Mouse (Mus musculus) embryo, embryonic 10 days (tissue): ENCODE measurements around the gene Hspg2.

ENCODE experiments used
- DNase-seq: peaks from one replicate; pipeline ENCODE4 v3.0.0-alpha.2; 2015; ENCODE audit warnings: low spot score

Hspg2 gene

GRCm38 (mm10) chr4:137502183-137502582 lies 33.6 kb downstream of the Hspg2 start:
- no peak for DNase-seq

- DNase-seq = no peak
Observed at GRCm38 (mm10) chr4:137502801-137503200, 34.2 kb downstream of the Hspg2 start.

DNA sequence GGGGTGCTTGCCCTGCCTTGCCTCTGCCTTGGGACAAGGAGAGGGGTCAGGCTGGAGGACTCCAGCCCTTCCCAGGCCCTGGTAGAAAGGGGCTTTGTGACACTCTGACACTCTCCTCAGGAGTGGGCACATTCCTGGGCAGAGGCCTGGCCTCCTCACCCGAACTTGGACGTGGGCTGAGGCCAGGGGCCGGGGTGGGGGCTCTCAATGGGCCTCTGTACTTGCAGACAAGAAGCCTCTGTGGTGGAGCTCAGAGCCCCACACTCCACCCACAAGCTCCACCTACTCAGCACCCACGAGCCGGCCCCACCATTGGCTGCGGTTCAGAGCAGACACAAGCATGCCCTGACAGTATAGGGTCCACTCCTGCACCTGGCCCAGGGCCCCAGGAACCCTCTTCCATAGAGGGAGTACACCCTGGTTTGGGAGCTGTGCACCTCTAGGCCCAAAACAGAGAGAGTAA lies 35.0 kb downstream of the Hspg2 start:
- DNase-seq = no peak

DNA sequence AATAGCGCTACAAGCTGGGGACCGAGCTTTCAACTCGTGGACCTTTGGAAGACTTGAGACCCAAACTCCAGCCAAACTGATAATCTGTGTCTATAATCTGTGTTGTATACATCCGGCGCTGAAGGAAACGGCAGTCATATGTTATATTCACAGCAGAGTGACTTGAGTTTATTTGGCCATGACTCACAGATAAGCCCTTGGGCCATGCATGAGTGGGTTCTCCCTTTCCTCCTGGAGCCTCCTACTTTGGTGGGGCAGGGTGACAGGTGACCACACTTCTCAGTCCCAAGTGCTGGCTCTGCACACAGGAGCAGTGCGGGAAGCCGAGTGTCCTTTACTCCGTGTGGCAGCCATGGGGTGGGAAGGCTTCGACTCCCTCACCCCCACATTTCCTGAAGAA lies 38.1 kb downstream of the Hspg2 start:
- DNase-seq = no peak

- no peak for DNase-seq
Observed at GRCm38 (mm10) chr4:137509528-137509927, 41.0 kb downstream of the Hspg2 start.

DNA sequence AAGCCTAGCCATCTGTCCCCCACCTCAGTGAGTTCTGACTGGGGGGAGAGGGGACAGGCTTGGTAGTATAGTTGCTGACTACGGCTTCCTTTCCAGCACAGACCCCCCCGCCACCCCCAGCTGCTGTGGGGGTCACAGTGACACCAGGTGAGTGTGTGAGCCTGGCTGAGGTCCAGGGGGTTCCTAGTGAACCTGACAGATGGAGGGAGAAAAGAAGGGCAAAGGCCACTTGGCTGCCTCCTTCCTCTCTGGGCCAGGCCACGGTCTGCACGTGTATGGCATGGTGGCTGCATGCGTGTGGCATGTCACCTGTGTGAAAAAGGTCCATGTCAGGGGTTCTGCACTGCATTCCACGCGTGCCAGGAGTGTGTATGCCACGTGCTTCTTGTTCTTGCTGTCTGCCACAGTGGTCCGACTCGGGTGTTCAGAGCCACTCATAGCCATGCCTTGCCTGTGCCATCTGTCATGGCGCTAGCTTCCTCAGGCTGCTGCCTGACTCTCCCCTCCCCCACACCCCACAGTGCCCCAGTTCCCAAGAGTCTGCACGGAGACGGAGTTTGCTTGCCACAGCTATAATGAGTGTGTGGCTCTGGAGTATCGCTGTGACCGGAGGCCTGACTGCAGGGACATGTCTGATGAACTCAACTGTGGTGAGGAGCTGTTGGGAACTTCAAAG lies 41.6 kb downstream of the Hspg2 start:
- no peak for DNase-seq

GRCm38 (mm10) chr4:137512897-137513296 lies 44.3 kb downstream of the Hspg2 start:
- DNase-seq = no peak

DNA sequence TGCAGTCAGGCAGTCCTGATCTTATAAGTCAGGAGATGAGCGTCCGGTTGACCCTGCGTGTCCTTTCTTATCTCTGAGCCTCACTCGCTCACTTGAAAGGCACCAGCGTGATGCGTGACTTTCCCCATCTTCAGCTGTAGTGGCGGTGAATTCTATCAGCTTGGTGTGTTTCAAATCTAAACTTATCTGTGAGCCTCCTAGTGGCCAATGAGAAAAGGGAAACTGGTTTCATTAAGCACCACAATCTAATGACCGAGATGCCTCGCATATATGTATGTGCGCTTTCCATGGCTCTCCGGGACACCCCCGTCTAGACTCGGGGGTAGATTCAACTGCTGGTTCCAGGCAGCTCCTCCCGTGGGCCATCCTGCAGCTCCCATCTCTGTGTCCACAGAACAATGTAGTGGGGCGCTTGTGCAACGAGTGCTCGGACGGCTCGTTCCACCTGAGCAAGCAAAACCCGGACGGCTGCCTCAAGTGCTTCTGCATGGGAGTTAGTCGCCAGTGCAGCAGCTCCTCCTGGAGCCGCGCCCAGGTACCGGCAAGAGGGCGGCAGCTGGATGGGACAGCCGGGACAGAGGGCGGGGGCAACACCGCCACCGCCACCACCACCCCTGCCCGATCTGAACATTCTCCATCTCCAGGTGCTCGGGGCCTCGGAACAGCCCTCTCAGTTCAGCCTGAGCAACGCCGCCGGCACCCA lies 49.6 kb downstream of the Hspg2 start:
- DNase-seq = no peak

GRCm38 (mm10) chr4:137518746-137519145 lies 50.2 kb downstream of the Hspg2 start:
- DNase-seq = no peak

- DNase-seq = no peak
Observed at GRCm38 (mm10) chr4:137520346-137520745, 51.8 kb downstream of the Hspg2 start.

DNA sequence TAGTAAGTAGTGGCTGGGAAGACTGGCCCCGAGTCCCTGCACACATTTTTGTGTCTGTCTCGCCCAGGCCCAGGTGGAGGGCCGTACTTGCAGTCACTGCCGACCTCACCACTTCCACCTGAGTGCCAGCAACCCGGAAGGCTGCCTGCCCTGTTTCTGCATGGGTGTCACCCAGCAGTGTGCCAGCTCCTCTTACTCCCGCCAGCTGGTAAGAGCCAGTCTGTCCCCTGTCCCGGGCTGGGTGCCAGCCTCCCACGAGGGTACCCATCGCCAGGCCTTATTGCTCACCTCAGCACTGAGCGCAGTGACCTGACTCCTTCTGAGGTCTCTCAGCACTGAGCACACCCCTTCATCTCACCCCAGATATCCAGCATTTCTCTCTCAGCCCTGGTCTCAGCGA lies 53.4 kb downstream of the Hspg2 start:
- DNase-seq = no peak

GRCm38 (mm10) chr4:137525426-137525825 lies 56.9 kb downstream of the Hspg2 start:
- no peak for DNase-seq

DNA sequence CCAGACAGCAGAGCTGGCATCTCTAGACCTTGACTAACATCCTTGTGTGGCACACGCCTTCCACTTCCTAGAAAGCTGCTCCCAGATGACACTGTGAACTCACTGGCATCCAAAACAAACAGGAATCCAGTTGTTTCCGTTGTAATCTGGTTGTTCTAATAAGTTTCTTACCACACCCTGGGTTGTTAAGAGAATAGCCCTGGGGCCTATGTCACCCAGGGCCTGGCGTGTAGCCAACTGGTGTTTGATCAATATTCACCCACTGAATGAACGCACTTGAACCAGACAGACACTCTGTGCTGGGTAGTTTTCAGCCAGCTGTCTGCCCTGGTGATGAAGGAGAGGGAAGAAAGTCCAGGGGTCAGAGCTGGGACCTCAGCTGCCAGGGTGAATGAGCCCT lies 58.8 kb downstream of the Hspg2 start:
- no peak for DNase-seq

GRCm38 (mm10) chr4:137527872-137528271 lies 59.3 kb downstream of the Hspg2 start:
- DNase-seq = no peak

- no peak for DNase-seq
Observed at GRCm38 (mm10) chr4:137540356-137540755, 71.8 kb downstream of the Hspg2 start.

DNA sequence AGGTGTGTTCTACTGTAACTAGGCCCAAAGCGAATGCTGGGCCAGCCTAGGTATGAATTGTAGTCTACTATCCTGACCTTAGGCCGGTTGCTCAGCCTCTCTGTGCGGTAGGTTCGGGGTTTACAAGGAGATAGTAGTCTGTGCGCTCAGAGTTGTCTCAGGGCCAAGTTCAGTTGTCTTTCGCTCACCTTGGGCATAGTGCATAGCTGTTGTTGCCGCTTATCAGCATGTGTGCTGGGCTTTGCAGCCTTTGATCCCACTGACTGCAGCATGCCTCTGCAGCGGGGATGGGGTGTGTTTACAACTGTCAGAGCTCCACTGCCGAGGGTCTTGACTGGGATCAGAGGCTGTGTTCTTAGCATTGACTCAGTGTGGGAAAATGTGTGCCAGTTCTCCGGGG lies 74.4 kb downstream of the Hspg2 start:
- no peak for DNase-seq

DNA sequence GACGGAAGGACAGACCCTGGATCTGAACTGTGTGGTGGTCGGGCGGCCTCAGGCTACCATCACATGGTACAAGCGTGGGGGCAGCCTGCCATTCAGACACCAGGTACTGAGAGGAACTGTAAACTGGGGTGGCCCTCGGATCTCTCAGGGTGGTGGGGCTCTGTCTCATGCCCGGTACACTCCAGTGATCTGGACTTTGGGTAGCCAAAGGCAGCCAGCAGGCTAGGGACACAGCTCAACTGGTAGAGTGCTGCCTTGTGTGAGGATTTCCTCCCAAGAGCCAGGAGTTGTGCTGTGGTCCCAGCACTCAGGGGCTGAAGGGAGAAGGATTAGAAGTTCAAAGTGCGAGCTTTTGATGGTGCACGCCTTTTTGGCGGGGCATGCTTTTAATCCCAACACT lies 77.0 kb downstream of the Hspg2 start:
- no peak for DNase-seq

DNA sequence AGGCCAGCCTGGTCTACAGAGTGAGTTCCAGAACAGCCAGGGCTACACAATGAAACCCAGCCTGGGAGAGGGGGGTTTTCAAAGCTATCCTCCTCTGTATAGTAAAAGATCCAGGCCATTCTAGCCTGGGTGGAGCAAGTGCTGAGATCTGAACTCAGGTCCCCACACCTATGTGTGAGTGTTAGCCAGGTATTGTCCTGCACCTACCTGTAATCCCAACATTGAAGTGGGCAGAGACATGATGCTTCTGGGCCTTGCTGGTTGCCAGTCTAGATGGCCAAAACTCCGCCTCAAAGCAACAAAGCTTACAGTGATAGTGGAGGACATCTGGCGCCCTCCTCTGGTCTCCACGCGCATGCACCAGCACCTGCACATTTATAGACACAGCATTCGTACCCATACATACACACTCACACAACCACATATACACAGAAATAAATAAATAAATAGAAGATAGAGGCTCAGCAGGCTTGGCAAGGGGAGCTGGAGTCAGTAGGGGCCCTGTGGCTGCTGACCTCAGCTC lies 77.5 kb downstream of the Hspg2 start:
- peak; percentile 76 for DNase-seq

- no peak for DNase-seq
Observed at GRCm38 (mm10) chr4:137553466-137553865, 84.9 kb downstream of the Hspg2 start.

- no peak for DNase-seq
Observed at GRCm38 (mm10) chr4:137556673-137557210, 88.2 kb downstream of the Hspg2 start.

DNA sequence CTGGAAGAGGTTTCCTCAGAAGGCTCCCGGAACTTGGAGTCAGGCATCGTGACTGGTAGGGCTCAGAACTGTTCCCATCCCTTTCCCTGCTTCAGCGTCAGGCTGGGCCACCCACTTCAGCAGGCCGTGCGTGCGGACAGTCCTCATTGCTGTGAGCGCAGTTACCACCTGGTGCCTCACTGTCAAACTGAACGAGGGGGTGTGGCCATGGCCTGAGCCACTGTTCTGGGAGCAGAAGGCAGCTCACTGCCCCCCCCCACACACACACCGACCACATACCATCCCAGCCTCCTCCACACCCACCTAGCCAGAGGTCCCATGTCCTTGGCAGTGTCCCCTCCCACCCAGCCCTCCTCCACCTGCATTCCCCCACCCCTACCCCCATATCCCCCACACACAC lies 101.3 kb downstream of the Hspg2 start:
- DNase-seq = no peak

DNA sequence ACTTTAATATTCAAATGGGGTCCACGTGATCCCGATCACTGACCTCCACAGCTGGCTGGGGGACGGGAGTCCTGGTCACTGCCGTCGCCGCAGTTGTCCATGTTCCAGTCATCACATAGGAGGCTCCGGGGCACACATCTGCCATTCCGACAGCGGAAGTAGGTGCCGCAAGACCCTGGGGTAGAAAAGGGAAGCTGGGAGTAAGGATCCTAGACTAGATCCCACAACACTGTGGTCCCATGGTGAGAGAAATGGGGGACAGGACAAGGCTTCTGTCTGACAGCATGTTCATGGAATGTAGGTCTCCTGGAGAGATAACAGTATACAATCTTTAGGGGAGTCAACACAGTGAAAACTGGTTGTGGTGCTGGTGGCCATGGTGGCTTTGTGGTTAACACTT lies 105.9 kb downstream of the Hspg2 start, which contains the start of gene Ldlrad2:
Gene Ldlrad2 (minus strand): TSS at position 101 of the 400 bp plus-strand sequence.
- no peak for DNase-seq

DNA sequence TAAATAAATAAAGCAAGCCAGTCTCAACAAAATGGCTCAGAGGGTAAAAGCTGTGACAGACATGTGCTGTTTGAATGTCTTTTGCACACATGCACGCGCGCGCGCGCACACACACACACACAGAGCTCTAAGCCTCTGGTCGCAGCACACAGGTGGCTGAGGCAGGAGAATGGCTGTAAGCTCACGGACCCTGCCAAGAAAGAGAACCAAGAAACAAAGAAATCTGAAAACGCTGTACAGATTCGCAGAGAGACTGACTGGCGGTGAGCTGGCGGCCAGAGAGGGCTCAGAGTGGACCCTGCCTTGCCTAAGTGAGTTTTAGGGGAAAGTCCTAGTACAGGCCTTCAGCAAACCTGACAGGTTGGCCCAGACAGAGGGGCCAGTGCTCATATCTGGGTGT lies 108.9 kb downstream of the Hspg2 start:
- DNase-seq = no peak
